Mouse (Mus musculus) embryonic facial prominence, embryonic 13.5 days (tissue): ENCODE measurements around the gene Tekt1. TPM values are rescaled to one million over a fixed set of nuclear protein-coding genes. Genes with fewer than 3 reads are reported as not detected.

Experiments used
- ATAC-seq: fragments of 200-750 bp; cut with Nextera tagmentation; 2 replicates; pipeline ENCODE4 v1.8.0; 2017; ENCODE audit warnings: low read depth; ENCODE audit not compliant: insufficient number of reproducible peaks, insufficient read depth, low FRiP score, low TSS enrichment
- H3K27ac ChIP-seq: fragments of 300-500 bp; sonication (generic); 2 replicates; pipeline ENCODE4 v1.5.1; 2015; ENCODE audit warnings: moderate library complexity, mild to moderate bottlenecking, inconsistent platforms
- H3K27me3 ChIP-seq: fragments of 300-500 bp; sonication (generic); 2 replicates; pipeline ENCODE4 v1.6.1; 2015; ENCODE audit warnings: mild to moderate bottlenecking, inconsistent platforms
- H3K36me3 ChIP-seq: fragments of 300-500 bp; sonication (generic); 2 replicates; pipeline ENCODE4 v1.6.1; 2015; ENCODE audit warnings: mild to moderate bottlenecking, inconsistent platforms
- H3K4me1 ChIP-seq: fragments of 300-500 bp; sonication (generic); 2 replicates; pipeline ENCODE4 v1.6.1; 2015; ENCODE audit warnings: inconsistent platforms
- H3K4me2 ChIP-seq: fragments of 300-500 bp; sonication (generic); 2 replicates; pipeline ENCODE4 v1.6.1; 2015; ENCODE audit warnings: moderate library complexity, mild to moderate bottlenecking, inconsistent platforms
- H3K4me3 ChIP-seq: fragments of 300-500 bp; sonication (generic); 2 replicates; pipeline ENCODE4 v1.5.1; 2015; ENCODE audit warnings: mild to moderate bottlenecking, inconsistent platforms
- H3K9ac ChIP-seq: fragments of 300-500 bp; sonication (generic); 2 replicates; pipeline ENCODE4 v1.6.1; 2015; ENCODE audit warnings: mild to moderate bottlenecking, inconsistent platforms
- H3K9me3 ChIP-seq: fragments of 300-500 bp; sonication (generic); 2 replicates; pipeline ENCODE4 v1.6.1; 2016; ENCODE audit warnings: inconsistent platforms
- WGBS: fragments of 180-500 bp; shearing (Covaris S2); methylation state at CpG from one replicate; pipeline ENCODE4 v1.1.7; 2015; ENCODE audit warnings: mixed read lengths; 5-methylcytosine and 5-hydroxymethylcytosine counted together
- microRNA-seq: library from miRNA; unstranded; fragments of <30 nt; microRNA quantifications from one replicate; pipeline ENCODE4, GENCODE M21; 2016
- polyA plus RNA-seq: library from polyadenylated mRNA; unstranded; fragments of >200 nt; fragmentation: Nextera tagmentation; extraction: Ambion mirVana; gene quantifications from 2 replicates; pipeline ENCODE4 v1.2.1, GENCODE M21; 2015

Tekt1 gene
- polyA plus RNA-seq, 1 experiment from 2014 or later = 3.1 TPM

- no peak for ATAC-seq
- WGBS = 56% methylated on average over 2 of the region's 2 CpGs
- H3K27me3 ChIP-seq = peaks cover 16% of the 10 kb centered on the region
- H3K4me1 ChIP-seq = no peaks in the 10 kb centered on the region
- H3K36me3 ChIP-seq = no peaks in the 10 kb centered on the region
- no peak overlapping the region for H3K4me3 ChIP-seq
- H3K4me2 ChIP-seq = no peak overlapping the region
- no peak overlapping the region for H3K27ac ChIP-seq
- H3K9me3 ChIP-seq = no peaks in the 10 kb centered on the region
- H3K9ac ChIP-seq = no peak overlapping the region
Measured at GRCm38 (mm10) chr11:72308982-72309381, 53.3 kb downstream of the Tekt1 start.

DNA sequence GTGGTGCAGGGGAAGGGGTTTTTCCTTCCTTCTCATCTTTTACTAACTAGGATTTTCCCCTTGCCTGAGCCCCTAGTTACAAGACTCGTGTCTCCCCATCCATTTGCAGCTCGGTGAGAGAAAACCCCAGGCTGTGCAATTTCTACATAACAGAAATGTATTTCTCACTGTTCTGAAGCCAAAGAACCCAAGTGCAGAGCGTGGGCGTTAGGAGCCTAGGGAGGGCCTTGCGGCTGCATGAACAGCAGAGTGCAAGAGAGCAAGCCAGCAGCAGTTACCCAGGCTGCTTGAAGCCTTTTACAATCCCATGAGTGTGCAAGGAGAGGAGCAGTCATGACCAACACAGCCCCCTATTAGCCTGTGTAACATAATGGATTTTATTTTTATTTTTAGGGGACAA lies 54.8 kb downstream of the Tekt1 start:
- H3K27me3 ChIP-seq = peaks cover 1% of the 10 kb centered on the region
- no peak overlapping the region for H3K27ac ChIP-seq
- no peak overlapping the region for H3K4me3 ChIP-seq
- no peaks in the 10 kb centered on the region for H3K9me3 ChIP-seq
- no peaks in the 10 kb centered on the region for H3K4me1 ChIP-seq
- WGBS = 84% methylated on average over 5 of the region's 5 CpGs
- no peak overlapping the region for H3K9ac ChIP-seq
- H3K36me3 ChIP-seq = no peaks in the 10 kb centered on the region
- no peak for ATAC-seq
- H3K4me2 ChIP-seq = no peak overlapping the region

- no peaks in the 10 kb centered on the region for H3K9me3 ChIP-seq
- no peak overlapping the region for H3K4me2 ChIP-seq
- no peak for ATAC-seq
- H3K9ac ChIP-seq = no peak overlapping the region
- H3K27me3 ChIP-seq = no peaks in the 10 kb centered on the region
- WGBS = 74% methylated on average over 7 of the region's 7 CpGs
- H3K4me3 ChIP-seq = no peak overlapping the region
- no peak overlapping the region for H3K27ac ChIP-seq
- no peaks in the 10 kb centered on the region for H3K4me1 ChIP-seq
- H3K36me3 ChIP-seq = no peaks in the 10 kb centered on the region
Measured at GRCm38 (mm10) chr11:72302230-72302629, 60.0 kb downstream of the Tekt1 start.

- ATAC-seq = no peak
- H3K4me1 ChIP-seq = no peaks in the 10 kb centered on the region
- H3K9me3 ChIP-seq = no peaks in the 10 kb centered on the region
- H3K36me3 ChIP-seq = no peaks in the 10 kb centered on the region
- H3K4me2 ChIP-seq = peak within 1 kb of the TSS; percentile 28
- 24% methylated on average over 6 of the region's 6 CpGs for WGBS
- H3K4me3 ChIP-seq = no peak within 1 kb of the TSS; the same call in 1 of the 2 replicates
- H3K27ac ChIP-seq = no peak within 1 kb of the TSS
- H3K9ac ChIP-seq = no peak within 1 kb of the TSS
- no peaks in the 10 kb centered on the region for H3K27me3 ChIP-seq
Measured at GRCm38 (mm10) chr11:72301334-72301733, 60.9 kb downstream of the Tekt1 start, which contains the start of gene Xaf1. Xaf1 (plus strand) TSS chr11:72301629.

Small RNA genes lying within 50 kb of the gene (microRNA-seq; reads per million reads assigned to microRNA genes)
- not detected for gene Mir6338

Other genes with a start within 250 kb of the Tekt1 start
- gene Pitpnm3, start 226.7 kb downstream of the Tekt1 start, polyA plus RNA-seq = 0.62 and 1.2 TPM in 2 replicates
- 0.52 and 0.84 TPM in 2 replicates for gene Gm43951, start 155.6 kb downstream of the Tekt1 start, polyA plus RNA-seq
- 20.6 and 24.1 TPM in 2 replicates for gene 4933427D14Rik, start 155.0 kb downstream of the Tekt1 start, polyA plus RNA-seq
- gene Txndc17, start 154.9 kb downstream of the Tekt1 start, polyA plus RNA-seq = 243 and 259 TPM in 2 replicates
- gene Med31, start 146.8 kb downstream of the Tekt1 start, polyA plus RNA-seq = 50.3 and 55.3 TPM in 2 replicates
- 1.6 and 4.7 TPM in 2 replicates for gene Slc13a5, start 95.2 kb downstream of the Tekt1 start, polyA plus RNA-seq
- gene Xaf1, start 60.8 kb downstream of the Tekt1 start, polyA plus RNA-seq = 2.2 and 2.3 TPM in 2 replicates
- not detected in 2 replicates for gene Fbxo39, start 48.0 kb downstream of the Tekt1 start, polyA plus RNA-seq
- gene Smtnl2, start 49.3 kb upstream of the Tekt1 start, polyA plus RNA-seq = 25.1 and 26.7 TPM in 2 replicates
- gene Ggt6, start 73.1 kb upstream of the Tekt1 start, polyA plus RNA-seq = 1.1 and 1.3 TPM in 2 replicates
- gene Mybbp1a, start 78.9 kb upstream of the Tekt1 start, polyA plus RNA-seq = 162 and 174 TPM in 2 replicates
- 2.7 and 3.0 TPM in 2 replicates for gene Spns2, start 127.5 kb upstream of the Tekt1 start, polyA plus RNA-seq
- 0.27 and 0.37 TPM in 2 replicates for gene Spns3, start 188.1 kb upstream of the Tekt1 start, polyA plus RNA-seq
- 75.3 and 84.7 TPM in 2 replicates for gene Ube2g1, start 244.8 kb upstream of the Tekt1 start, polyA plus RNA-seq